Mouse (Mus musculus): ENCODE results near the gene A030003K21Rik. TPM values are rescaled to one million over a fixed set of nuclear protein-coding genes. Genes with fewer than 3 reads are reported as not detected.
"Not testable (repeated sequence)": the region's sequence is repeated elsewhere in the genome, so short reads cannot be mapped to it uniquely, and the experiment has no call there.

The A030003K21Rik gene
- polyA plus RNA-seq, 1 experiment = not detected

- no peaks in the 10 kb centered on the region for H3K79me3 ChIP-seq (ENCODE audit: low read depth)
- H3ac ChIP-seq (ENCODE audit: control insufficient read depth, insufficient read length, low read depth) = no peak overlapping the region
- H3K4me3 ChIP-seq (ENCODE audit: insufficient read depth, poor library complexity, severe bottlenecking) = no peak overlapping the region
- no peaks in the 10 kb centered on the region for H3K36me3 ChIP-seq (ENCODE audit: control insufficient read depth, insufficient read depth)
- H3K79me2 ChIP-seq (ENCODE audit: control insufficient read depth, insufficient read depth) = no peaks in the 10 kb centered on the region
- H3K27me3 ChIP-seq (ENCODE audit: control insufficient read depth, insufficient read depth, insufficient read length) = no peaks in the 10 kb centered on the region
- TF ChIP-seq FOSL1 (IDR thresholded peaks at IDR 0.05; ENCODE audit: insufficient read depth, low read length, poor library complexity, severe bottlenecking) (no peak), CEBPB (IDR thresholded peaks at IDR 0.05; ENCODE audit: low read depth) (no peak), MYOG (IDR thresholded peaks at IDR 0.05; ENCODE audit: control insufficient read depth, extremely low read depth, insufficient read length) (no peak), MYOD1 (IDR thresholded peaks at IDR 0.05; ENCODE audit: control insufficient read depth, insufficient read length, low read depth) (no peak), MAX (IDR thresholded peaks at IDR 0.05) (no peak), USF1 (IDR thresholded peaks at IDR 0.05; ENCODE audit: low read depth) (no peak), CTCF (IDR thresholded peaks at IDR 0.05; ENCODE audit: control insufficient read depth, insufficient read depth, insufficient read length) (no peak)
Observed at GRCm38 (mm10) chr1:82966413-82966812, 23.2 kb upstream of the A030003K21Rik start.

- H3ac ChIP-seq (ENCODE audit: control insufficient read depth, insufficient read length, low read depth) = no peak within 1 kb of the TSS
- TF ChIP-seq CEBPB (IDR thresholded peaks at IDR 0.05; ENCODE audit: low read depth) = no peak
- TF ChIP-seq MAX (IDR thresholded peaks at IDR 0.05) = no peak
- no peak for TF ChIP-seq USF1 (IDR thresholded peaks at IDR 0.05; ENCODE audit: low read depth)
- TF ChIP-seq MYOD1 (IDR thresholded peaks at IDR 0.05; ENCODE audit: control insufficient read depth, insufficient read length, low read depth) = no peak
- no peak within 1 kb of the TSS for H3K4me3 ChIP-seq (ENCODE audit: insufficient read depth, poor library complexity, severe bottlenecking)
- H3K79me3 ChIP-seq (ENCODE audit: low read depth) = no peaks in the 10 kb centered on the region
- no peaks in the 10 kb centered on the region for H3K36me3 ChIP-seq (ENCODE audit: control insufficient read depth, insufficient read depth)
- no peaks in the 10 kb centered on the region for H3K27me3 ChIP-seq (ENCODE audit: control insufficient read depth, insufficient read depth, insufficient read length)
- no peaks in the 10 kb centered on the region for H3K79me2 ChIP-seq (ENCODE audit: control insufficient read depth, insufficient read depth)
Observed at GRCm38 (mm10) chr1:82959870-82960385, 16.7 kb upstream of the A030003K21Rik start, which contains the start of gene Gm47955. Gene Gm47955 (plus strand): TSS chr1:82960286.

- not testable (repeated sequence) for H3K4me3 ChIP-seq (ENCODE audit: insufficient read depth, poor library complexity, severe bottlenecking); H3K27me3 ChIP-seq (ENCODE audit: control insufficient read depth, insufficient read depth, insufficient read length); H3ac ChIP-seq (ENCODE audit: control insufficient read depth, insufficient read length, low read depth); H3K36me3 ChIP-seq (ENCODE audit: control insufficient read depth, insufficient read depth); H3K79me3 ChIP-seq (ENCODE audit: low read depth); H3K79me2 ChIP-seq (ENCODE audit: control insufficient read depth, insufficient read depth)
Observed at GRCm38 (mm10) chr1:82955913-82956312, 12.7 kb upstream of the A030003K21Rik start, which contains the start of gene Gm7544. Gene Gm7544 (minus strand): TSS chr1:82956013.

- no peak overlapping the region for H3K4me3 ChIP-seq (ENCODE audit: insufficient read depth, poor library complexity, severe bottlenecking)
- no peaks in the 10 kb centered on the region for H3K27me3 ChIP-seq (ENCODE audit: control insufficient read depth, insufficient read depth, insufficient read length)
- H3K36me3 ChIP-seq (ENCODE audit: control insufficient read depth, insufficient read depth) = no peaks in the 10 kb centered on the region
- no peaks in the 10 kb centered on the region for H3K79me3 ChIP-seq (ENCODE audit: low read depth)
- no peaks in the 10 kb centered on the region for H3K79me2 ChIP-seq (ENCODE audit: control insufficient read depth, insufficient read depth)
- H3ac ChIP-seq (ENCODE audit: control insufficient read depth, insufficient read length, low read depth) = no peak overlapping the region
- TF ChIP-seq MAX (IDR thresholded peaks at IDR 0.05) = no peak
- no peak for TF ChIP-seq USF1 (IDR thresholded peaks at IDR 0.05; ENCODE audit: low read depth)
- TF ChIP-seq CTCF (IDR thresholded peaks at IDR 0.05; ENCODE audit: control insufficient read depth, insufficient read depth, insufficient read length) = no peak
- no peak for TF ChIP-seq CEBPB (IDR thresholded peaks at IDR 0.05; ENCODE audit: low read depth)
- no peak for TF ChIP-seq MYOG (IDR thresholded peaks at IDR 0.05; ENCODE audit: control insufficient read depth, extremely low read depth, insufficient read length)
Observed at GRCm38 (mm10) chr1:82948601-82949000, 5.4 kb upstream of the A030003K21Rik start.

- not testable (repeated sequence) for H3K79me2 ChIP-seq (ENCODE audit: control insufficient read depth, insufficient read depth); H3K36me3 ChIP-seq (ENCODE audit: control insufficient read depth, insufficient read depth); H3K79me3 ChIP-seq (ENCODE audit: low read depth); H3K4me3 ChIP-seq (ENCODE audit: insufficient read depth, poor library complexity, severe bottlenecking); H3K27me3 ChIP-seq (ENCODE audit: control insufficient read depth, insufficient read depth, insufficient read length); H3ac ChIP-seq (ENCODE audit: control insufficient read depth, insufficient read length, low read depth)
Observed at GRCm38 (mm10) chr1:82946029-82946428, 2.8 kb upstream of the A030003K21Rik start.

GRCm38 (mm10) chr1:82942505-82942904 is 683 bp downstream of the A030003K21Rik start:
- H3K27me3 ChIP-seq (ENCODE audit: control insufficient read depth, insufficient read depth, insufficient read length); H3K4me3 ChIP-seq (ENCODE audit: insufficient read depth, poor library complexity, severe bottlenecking); H3K79me2 ChIP-seq (ENCODE audit: control insufficient read depth, insufficient read depth); H3K79me3 ChIP-seq (ENCODE audit: low read depth); H3K36me3 ChIP-seq (ENCODE audit: control insufficient read depth, insufficient read depth); H3ac ChIP-seq (ENCODE audit: control insufficient read depth, insufficient read length, low read depth): not testable (repeated sequence)

- Histone ChIP-seq H3ac (ENCODE audit: control insufficient read depth, insufficient read length, low read depth) (no peak overlapping the region), H3K79me3 (ENCODE audit: low read depth) (no peaks in the 10 kb centered on the region), H3K27me3 (ENCODE audit: control insufficient read depth, insufficient read depth, insufficient read length) (no peaks in the 10 kb centered on the region), H3K79me2 (ENCODE audit: control insufficient read depth, insufficient read depth) (no peaks in the 10 kb centered on the region), H3K36me3 (ENCODE audit: control insufficient read depth, insufficient read depth) (no peaks in the 10 kb centered on the region), H3K4me3 (ENCODE audit: insufficient read depth, poor library complexity, severe bottlenecking) (no peak overlapping the region)
- TF ChIP-seq FOSL1 (IDR thresholded peaks at IDR 0.05; ENCODE audit: insufficient read depth, low read length, poor library complexity, severe bottlenecking) (no peak), MAX (IDR thresholded peaks at IDR 0.05) (no peak), MYOD1 (IDR thresholded peaks at IDR 0.05; ENCODE audit: control insufficient read depth, insufficient read length, low read depth) (no peak), CEBPB (IDR thresholded peaks at IDR 0.05; ENCODE audit: low read depth) (no peak), MYOG (IDR thresholded peaks at IDR 0.05; ENCODE audit: control insufficient read depth, extremely low read depth, insufficient read length) (no peak), USF1 (IDR thresholded peaks at IDR 0.05; ENCODE audit: low read depth) (no peak), CTCF (IDR thresholded peaks at IDR 0.05; ENCODE audit: control insufficient read depth, insufficient read depth, insufficient read length) (no peak)
Observed at GRCm38 (mm10) chr1:82938666-82939065, 4.5 kb downstream of the A030003K21Rik start.

GRCm38 (mm10) chr1:82931326-82931725 is 11.9 kb downstream of the A030003K21Rik start, which contains the start of gene Gm6217:
Gene Gm6217 (minus strand): TSS chr1:82931399.
- not testable (repeated sequence) for H3K36me3 ChIP-seq (ENCODE audit: control insufficient read depth, insufficient read depth); H3ac ChIP-seq (ENCODE audit: control insufficient read depth, insufficient read length, low read depth); H3K79me2 ChIP-seq (ENCODE audit: control insufficient read depth, insufficient read depth); H3K4me3 ChIP-seq (ENCODE audit: insufficient read depth, poor library complexity, severe bottlenecking); H3K79me3 ChIP-seq (ENCODE audit: low read depth)
- H3K27me3 ChIP-seq (ENCODE audit: control insufficient read depth, insufficient read depth, insufficient read length) = peaks cover 16% of the 10 kb centered on the region

- not testable (repeated sequence) for H3ac ChIP-seq (ENCODE audit: control insufficient read depth, insufficient read length, low read depth); H3K79me3 ChIP-seq (ENCODE audit: low read depth)
- H3K27me3 ChIP-seq (ENCODE audit: control insufficient read depth, insufficient read depth, insufficient read length) = peaks cover 16% of the 10 kb centered on the region
Observed at GRCm38 (mm10) chr1:82930558-82930957, 12.6 kb downstream of the A030003K21Rik start.

More at GRCm38 (mm10) chr1:82930558-82930957, 12.6 kb downstream of the A030003K21Rik start:
- not testable (repeated sequence) for H3K36me3 ChIP-seq (ENCODE audit: control insufficient read depth, insufficient read depth); H3K4me3 ChIP-seq (ENCODE audit: insufficient read depth, poor library complexity, severe bottlenecking); H3K79me2 ChIP-seq (ENCODE audit: control insufficient read depth, insufficient read depth)
